Mouse (Mus musculus) neutrophil, adult 65 days (primary cell): ENCODE data around the gene Tmem206. TPM values are rescaled to one million over a fixed set of nuclear protein-coding genes. Genes with fewer than 3 reads are reported as not detected.

Experiments
- total RNA-seq: library from RNA; stranded (reverse); gene quantifications from 2 replicates; pipeline ENCODE4 v1.2.4, GENCODE M21; 2023

The Tmem206 gene
- 2.9 and 3.3 TPM in 2 replicates for total RNA-seq

GRCm38 (mm10) chr1:191325726-191326232 is at the start of gene Tmem206:
Gene Tmem206, plus strand, starts transcription at chr1:191325912.

DNA sequence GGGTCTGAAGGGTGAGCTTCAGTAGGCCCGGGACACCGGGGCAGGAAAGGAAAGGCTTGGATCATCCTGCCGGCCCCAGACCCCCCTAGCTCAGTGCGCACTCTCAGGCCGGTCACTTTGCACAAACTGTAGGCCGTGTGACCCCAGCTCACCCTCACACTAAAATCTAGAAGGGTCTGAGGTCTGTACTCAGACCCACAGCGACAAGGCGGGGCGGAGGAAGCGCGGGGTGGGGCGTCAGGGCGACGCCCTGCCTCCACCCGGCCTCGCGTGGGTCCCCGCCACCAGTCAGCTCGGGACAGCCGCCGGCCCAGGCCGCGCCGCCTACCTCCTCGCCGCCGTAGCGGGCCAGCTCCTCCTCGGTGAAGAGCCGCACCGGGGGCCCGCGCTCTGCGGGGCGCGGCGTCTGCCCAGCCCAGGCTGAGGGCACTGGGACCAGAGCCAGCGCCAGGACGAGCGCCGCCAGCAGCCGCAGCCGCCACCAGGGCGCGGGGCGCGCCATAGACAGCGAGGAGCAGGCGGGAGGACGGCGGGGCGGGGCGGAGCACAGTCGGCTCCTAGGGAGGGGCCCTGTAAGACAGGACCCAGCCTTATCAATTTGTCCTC is 8.0 kb upstream of the Tmem206 start, which contains the start of gene Nenf:
Gene Nenf (minus strand): TSS at position 604 of the 606 bp plus-strand sequence.

Other genes with a start within 250 kb of the Tmem206 start
- 1.8 and 2.1 TPM in 2 replicates for gene Batf3, start 228.1 kb upstream of the Tmem206 start, total RNA-seq
- gene Fam71a, start 161.1 kb upstream of the Tmem206 start, total RNA-seq = 1.0 and 1.8 TPM in 2 replicates
- 297 and 422 TPM in 2 replicates for gene Atf3, start 107.9 kb upstream of the Tmem206 start, total RNA-seq
- 3.8 and 4.5 TPM in 2 replicates for gene Nenf, start 7.7 kb upstream of the Tmem206 start, total RNA-seq
- gene Ppp2r5a, start 77.4 kb downstream of the Tmem206 start, total RNA-seq = 356 and 369 TPM in 2 replicates
- 35.7 and 50.7 TPM in 2 replicates for gene Dtl, start 249.6 kb downstream of the Tmem206 start, total RNA-seq
- gene Ints7, start 249.7 kb downstream of the Tmem206 start, total RNA-seq = 24.7 and 34.8 TPM in 2 replicates